8 mouse cellular contexts compared by ENCODE assay signal in genomic region chr2:158410022-158411014, GRCm38 (mm10). TPM values are rescaled to one million over a fixed set of nuclear protein-coding genes. Genes with fewer than 3 reads are reported as not detected.
DNase-seq lines count a peak whose midpoint lies in the region; ATAC-seq and TF ChIP-seq lines count a peak whose summit lies in the region.

No protein-coding gene starts in this region.

- H3K4me3 ChIP-seq in hindbrain, embryonic 16.5 days (ENCODE audit: low read length), result peak overlapping the region; percentile 70
- H3K4me3 ChIP-seq in liver, embryonic 11.5 days (ENCODE audit: low read depth, low read length), result peak overlapping the region; percentile 88
- H3K4me3 ChIP-seq in myocyte, result peak overlapping the region; percentile 47
- peak overlapping the region; percentile 95 for H3K4me3 ChIP-seq in stomach, embryonic 14.5 days (ENCODE audit: low read depth, low read length)

- H3K4me2 ChIP-seq in hindbrain, embryonic 16.5 days (ENCODE audit: low read length), result peak overlapping the region; percentile 93
- peak overlapping the region; percentile 84 for H3K4me2 ChIP-seq in liver, embryonic 11.5 days
- peak overlapping the region; percentile 87 for H3K4me2 ChIP-seq in myocyte (ENCODE audit: low read depth)
- H3K4me2 ChIP-seq in stomach, embryonic 14.5 days (replicated peaks; ENCODE audit: low read depth, low read length), result peak overlapping the region; percentile 83

- peak; percentile 14 to 28 for DNase-seq in left cerebral cortex, adult 18-20 months (ENCODE audit: low spot score in 2 of 2)
- no peak for DNase-seq in left cerebral cortex, adult 11 months (ENCODE audit: low spot score)
- DNase-seq in cerebellum, postnatal 10 days, result peak; percentile 67 to 68
- peak; percentile 16 for DNase-seq in gastrocnemius, adult 18-20 months (ENCODE audit: low spot score)
- peak; percentile 68 for DNase-seq in liver, embryonic 11.5 days (ENCODE audit: low spot score)

- WGBS in hindbrain, embryonic 16.5 days, result 2% methylated on average over 46 of the region's 67 CpGs
- WGBS in liver, embryonic 11.5 days, result 2% methylated on average over 60 of the region's 67 CpGs
- WGBS in stomach, embryonic 14.5 days, result 3% methylated on average over 39 of the region's 67 CpGs

- peaks cover 17% of the 10 kb centered on the region for H3K4me1 ChIP-seq in hindbrain, embryonic 16.5 days (ENCODE audit: control insufficient read depth, insufficient read depth, low read depth, low read length)
- peaks cover 31% of the 10 kb centered on the region for H3K4me1 ChIP-seq in liver, embryonic 11.5 days (replicated peaks; ENCODE audit: control insufficient read depth, insufficient read depth, low read length)
- H3K4me1 ChIP-seq in stomach, embryonic 14.5 days (ENCODE audit: control insufficient read depth, insufficient read depth, low read length), result peaks cover 9% of the 10 kb centered on the region

- no peaks in the 10 kb centered on the region for H3K27me3 ChIP-seq in hindbrain, embryonic 16.5 days (replicated peaks; ENCODE audit: control insufficient read depth, insufficient read depth, low read length)
- 0 out of 2 replicates have a peak, but pooled peaks cover 2% of the 10 kb centered on the region for H3K27me3 ChIP-seq in liver, embryonic 11.5 days (replicated peaks; ENCODE audit: control insufficient read depth, insufficient read depth, low read length)
- H3K27me3 ChIP-seq in myocyte (ENCODE audit: control insufficient read depth, insufficient read depth, insufficient read length), result peaks cover 13% of the 10 kb centered on the region
- no peaks in the 10 kb centered on the region for H3K27me3 ChIP-seq in stomach, embryonic 14.5 days (ENCODE audit: control insufficient read depth, insufficient read depth, low read length)

- peaks cover 50% of the 10 kb centered on the region for H3K79me2 ChIP-seq in myocyte (ENCODE audit: control insufficient read depth, insufficient read depth)

- H3ac ChIP-seq in myocyte (ENCODE audit: control insufficient read depth, insufficient read length), result peak overlapping the region; percentile 84

- TF ChIP-seq POLR2A in myocyte (IDR thresholded peaks at IDR 0.05; ENCODE audit: insufficient read length, low read depth), result peak; percentile 9

- H3K9ac ChIP-seq in hindbrain, embryonic 16.5 days (ENCODE audit: low read depth, low read length), result peak overlapping the region; percentile 97
- H3K9ac ChIP-seq in liver, embryonic 11.5 days (ENCODE audit: low read depth, low read length), result peak overlapping the region; percentile 66
- H3K9ac ChIP-seq in stomach, embryonic 14.5 days (replicated peaks; ENCODE audit: low read depth, low read length), result peak overlapping the region; percentile 78

- peak overlapping the region; percentile 94 for H3K27ac ChIP-seq in hindbrain, embryonic 16.5 days (ENCODE audit: low read depth, low read length)
- H3K27ac ChIP-seq in liver, embryonic 11.5 days (ENCODE audit: low read depth, low read length), result peak overlapping the region; percentile 41
- H3K27ac ChIP-seq in stomach, embryonic 14.5 days (ENCODE audit: low read length), result peak overlapping the region; percentile 84

- H3K36me3 ChIP-seq in hindbrain, embryonic 16.5 days (ENCODE audit: control insufficient read depth, insufficient read depth, low read length), result no peaks in the 10 kb centered on the region
- no peaks in the 10 kb centered on the region for H3K36me3 ChIP-seq in liver, embryonic 11.5 days (ENCODE audit: control insufficient read depth, insufficient read depth, low read length)
- no peaks in the 10 kb centered on the region for H3K36me3 ChIP-seq in myocyte (ENCODE audit: control insufficient read depth, insufficient read depth)
- H3K36me3 ChIP-seq in stomach, embryonic 14.5 days (ENCODE audit: control insufficient read depth, insufficient read depth, low read length), result no peaks in the 10 kb centered on the region

- no peaks in the 10 kb centered on the region for H3K9me3 ChIP-seq in hindbrain, embryonic 16.5 days (ENCODE audit: control insufficient read depth, low read length)
- no peaks in the 10 kb centered on the region for H3K9me3 ChIP-seq in liver, embryonic 11.5 days (ENCODE audit: control insufficient read depth, low read length)
- H3K9me3 ChIP-seq in stomach, embryonic 14.5 days (ENCODE audit: control insufficient read depth, low read depth, low read length), result no peaks in the 10 kb centered on the region

- peak; percentile 31 for ATAC-seq in hindbrain, embryonic 16.5 days
- peak; percentile 68 for ATAC-seq in liver, embryonic 11.5 days (replicated peaks; ENCODE audit: low FRiP score)
- ATAC-seq in stomach, embryonic 14.5 days (ENCODE audit: insufficient number of reproducible peaks, insufficient read depth, low FRiP score, low read depth), result peak; percentile 75

TF ChIP-seq in myocyte, 11 proteins besides CTCF, POLR2A, EP300 and RAD21:
- TF ChIP-seq POLR2AphosphoS2 (IDR thresholded peaks at IDR 0.05; ENCODE audit: insufficient read length, low read depth) (peak; percentile 30), REST (IDR thresholded peaks at IDR 0.05; ENCODE audit: insufficient read depth, insufficient read length) (no peak)

RNA-seq across cellular contexts. Expression of gene Ralgapb, which starts 0.7 kb away (rescaled TPM):
- 100 to 1,000 TPM; 110 to 112 TPM for total RNA-seq in left cerebral cortex, adult 18-20 months (2021)
- total RNA-seq in gastrocnemius, adult 18-20 months (2021), result 10 to 100 TPM; 31.3 to 34.4 TPM
- 19.1 and 21.7 TPM in 2 replicates for polyA plus RNA-seq in hindbrain, embryonic 16.5 days (2015; fragmentation: Nextera tagmentation; extraction: Ambion mirVana)
- 11.6 and 14.3 TPM in 2 replicates for polyA plus RNA-seq in liver, embryonic 11.5 days (2014; fragmentation: Nextera tagmentation; extraction: Ambion mirVana)
- 10.8 TPM for polyA plus RNA-seq in myocyte (2012; fragmentation: generic; extraction: Trizol)
- 26.8 and 26.9 TPM in 2 replicates for polyA plus RNA-seq in stomach, embryonic 14.5 days (2014; fragmentation: Nextera tagmentation; extraction: Ambion mirVana)

RNA-seq across cellular contexts. Expression of gene Snhg11, which starts 34.9 kb away (rescaled TPM):
- total RNA-seq in left cerebral cortex, adult 18-20 months (2021), result 100 to 1,000 TPM; 627 to 661 TPM
- total RNA-seq in gastrocnemius, adult 18-20 months (2021), result under 1 TPM; 0.16 to 0.28 TPM
- 809 and 814 TPM in 2 replicates for polyA plus RNA-seq in hindbrain, embryonic 16.5 days (2015; fragmentation: Nextera tagmentation; extraction: Ambion mirVana)
- polyA plus RNA-seq in liver, embryonic 11.5 days (2014; fragmentation: Nextera tagmentation; extraction: Ambion mirVana), result 2.4 and 3.9 TPM in 2 replicates
- polyA plus RNA-seq in myocyte (2012; fragmentation: generic; extraction: Trizol), result not detected
- 6.5 and 10.0 TPM in 2 replicates for polyA plus RNA-seq in stomach, embryonic 14.5 days (2014; fragmentation: Nextera tagmentation; extraction: Ambion mirVana)

Comparison
In these comparisons a context has a peak if more than half of its experiments do, and no peak if none do; other contexts are left out.
1. H3K27ac ChIP-seq: peak in every context shown above with its lines; median percentile 94 in hindbrain, embryonic 16.5 days; 84 in stomach, embryonic 14.5 days; 41 in liver, embryonic 11.5 days.
2. RNA of gene Snhg11, which starts 34.9 kb away (polyA plus RNA-seq): 809 to 814 TPM in hindbrain, embryonic 16.5 days; 6.5 to 10.0 TPM in stomach, embryonic 14.5 days, 2.4 to 3.9 TPM in liver, embryonic 11.5 days and not detected in myocyte (single experiment); every median in the first group is over 10 times any median in the second.
3. Peak in every context shown above with its lines, with median percentiles within 50 percentile points of each other: ATAC-seq, H3K4me2 ChIP-seq, H3K4me3 ChIP-seq and H3K9ac ChIP-seq.